Mouse (Mus musculus) ES-Bruce4 (cell line): Measurements from ENCODE around the gene Cdc42ep2. TPM values are rescaled to one million over a fixed set of nuclear protein-coding genes. Genes with fewer than 3 reads are reported as not detected.

Source experiments
- H3K27ac ChIP-seq: 2 replicates; pipeline ENCODE4 v1.5.1; 2012; ENCODE audit warnings: low read length, inconsistent platforms; ENCODE audit not compliant: insufficient read depth
- H3K27me3 ChIP-seq: 2 replicates; pipeline ENCODE4 v1.6.1; 2012; ENCODE audit warnings: mild to moderate bottlenecking, low read length, inconsistent platforms; ENCODE audit not compliant: control insufficient read depth, poor library complexity, insufficient read depth, severe bottlenecking
- H3K36me3 ChIP-seq: 2 replicates; pipeline ENCODE4 v1.6.1; 2012; ENCODE audit warnings: inconsistent platforms, mild to moderate bottlenecking, low read length, moderate library complexity; ENCODE audit not compliant: control insufficient read depth, poor library complexity, insufficient read depth, severe bottlenecking
- H3K4me1 ChIP-seq: one replicate; pipeline ENCODE4 v1.8.1; 2011; ENCODE audit warnings: low read length; ENCODE audit not compliant: control insufficient read depth, insufficient read depth
- H3K4me3 ChIP-seq: 2 replicates; pipeline ENCODE4 v1.5.1; 2011; ENCODE audit warnings: low read depth, mild to moderate bottlenecking, low read length
- H3K9ac ChIP-seq: 2 replicates; pipeline ENCODE4 v1.6.1; 2012; ENCODE audit warnings: low read depth, mild to moderate bottlenecking, inconsistent platforms; ENCODE audit not compliant: poor library complexity, severe bottlenecking
- H3K9me3 ChIP-seq: replicated peaks from 2 replicates; pipeline ENCODE4 v1.6.1; 2012; ENCODE audit warnings: mild to moderate bottlenecking, low read length, inconsistent platforms; ENCODE audit not compliant: control insufficient read depth, poor library complexity, insufficient read depth, severe bottlenecking
- CTCF ChIP-seq: IDR thresholded peaks from one replicate; pipeline ENCODE4 v1.8.1; 2011; ENCODE audit warnings: low read depth, low read length
- EP300 ChIP-seq: IDR thresholded peaks from 2 replicates; pipeline ENCODE4 v1.6.1; 2011; ENCODE audit warnings: low read depth, low read length; ENCODE audit not compliant: insufficient read depth
- POLR2A ChIP-seq: IDR thresholded peaks from one replicate; pipeline ENCODE4 v1.8.1; 2011; ENCODE audit warnings: low read length; ENCODE audit not compliant: insufficient read depth
- polyA plus RNA-seq: library from polyadenylated mRNA; stranded (reverse); fragments of >200 nt; gene quantifications from 2 replicates; pipeline ENCODE4 v1.2.4, GENCODE M21; 2011; ENCODE audit warnings: low read depth; ENCODE audit not compliant: missing spikeins, insufficient read depth, insufficient read length

The Cdc42ep2 gene
- polyA plus RNA-seq, 1 experiment, result 0.93 TPM

DNA sequence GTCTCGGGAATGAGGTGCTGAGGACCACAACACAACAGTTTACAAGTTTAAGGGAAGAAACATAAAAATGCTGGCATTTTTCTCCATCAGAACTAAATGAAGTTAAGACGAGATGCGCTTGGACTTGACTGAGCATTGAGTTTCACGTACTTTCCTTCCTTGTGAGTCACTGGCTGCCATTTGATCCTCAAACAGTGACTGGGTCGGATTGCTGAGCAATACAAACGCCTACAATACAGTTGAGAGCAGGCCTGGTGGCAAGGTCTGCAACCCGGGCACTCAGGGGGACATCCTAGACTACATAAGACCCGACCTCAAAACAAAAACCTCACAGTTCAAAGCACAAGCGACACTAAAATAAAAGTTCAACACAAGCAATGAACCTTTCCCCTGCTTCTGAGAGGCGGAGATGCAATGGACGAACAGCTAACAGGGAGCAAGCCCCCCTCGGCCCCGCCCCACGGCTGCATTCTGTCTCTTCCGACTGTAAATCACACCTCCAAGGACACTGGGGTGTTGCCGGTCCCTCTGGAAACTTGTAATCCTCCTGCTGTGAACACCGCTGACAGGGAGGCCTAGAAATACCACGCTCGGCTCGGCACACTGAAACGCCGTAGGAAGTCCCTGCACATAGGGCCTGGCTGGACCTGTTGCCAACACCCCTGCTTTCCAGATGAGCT is 29.6 kb upstream of the Cdc42ep2 start:
- no peak overlapping the region for H3K9ac ChIP-seq
- peaks cover 73% of the 10 kb centered on the region for H3K36me3 ChIP-seq
- no peak overlapping the region for H3K4me3 ChIP-seq
- TF ChIP-seq POLR2A (no peak), EP300 (no peak), CTCF (no peak)
- no peaks in the 10 kb centered on the region for H3K27me3 ChIP-seq
- no peak overlapping the region for H3K27ac ChIP-seq
- no peaks in the 10 kb centered on the region for H3K9me3 ChIP-seq
- no peaks in the 10 kb centered on the region for H3K4me1 ChIP-seq

DNA sequence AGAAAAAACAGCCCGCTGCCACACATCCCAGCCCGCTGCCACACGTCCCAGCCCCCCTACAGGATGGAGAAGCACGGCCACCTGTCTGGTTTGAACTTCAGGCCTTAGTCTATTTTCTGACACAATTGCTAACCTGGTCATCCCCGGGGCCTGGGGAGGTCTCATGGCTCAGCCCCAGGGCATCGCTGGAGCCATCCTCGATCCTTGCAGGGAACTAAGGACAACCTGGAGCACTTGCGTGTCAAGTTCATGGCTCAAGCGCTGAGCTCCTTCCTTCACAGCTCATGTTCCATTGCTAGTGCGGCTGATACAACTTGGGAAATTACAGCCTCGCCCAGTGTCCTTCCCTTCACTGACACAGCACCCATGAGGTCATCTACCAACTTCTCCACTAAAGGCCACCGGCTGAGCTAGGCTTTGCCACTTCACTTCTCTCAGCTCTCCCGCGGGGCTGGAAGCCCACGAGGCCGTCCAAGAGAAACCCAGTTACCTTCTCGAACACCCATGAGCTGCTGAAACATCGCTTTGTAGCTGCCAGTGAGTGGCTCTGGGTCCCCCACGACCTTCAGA is 28.7 kb upstream of the Cdc42ep2 start:
- H3K27me3 ChIP-seq, result no peaks in the 10 kb centered on the region
- H3K4me1 ChIP-seq, result no peaks in the 10 kb centered on the region
- H3K27ac ChIP-seq, result no peak overlapping the region
- H3K36me3 ChIP-seq, result peaks cover 72% of the 10 kb centered on the region
- H3K9me3 ChIP-seq, result no peaks in the 10 kb centered on the region
- TF ChIP-seq CTCF (no peak), POLR2A (no peak), EP300 (no peak)
- no peak overlapping the region for H3K4me3 ChIP-seq
- no peak overlapping the region for H3K9ac ChIP-seq

DNA sequence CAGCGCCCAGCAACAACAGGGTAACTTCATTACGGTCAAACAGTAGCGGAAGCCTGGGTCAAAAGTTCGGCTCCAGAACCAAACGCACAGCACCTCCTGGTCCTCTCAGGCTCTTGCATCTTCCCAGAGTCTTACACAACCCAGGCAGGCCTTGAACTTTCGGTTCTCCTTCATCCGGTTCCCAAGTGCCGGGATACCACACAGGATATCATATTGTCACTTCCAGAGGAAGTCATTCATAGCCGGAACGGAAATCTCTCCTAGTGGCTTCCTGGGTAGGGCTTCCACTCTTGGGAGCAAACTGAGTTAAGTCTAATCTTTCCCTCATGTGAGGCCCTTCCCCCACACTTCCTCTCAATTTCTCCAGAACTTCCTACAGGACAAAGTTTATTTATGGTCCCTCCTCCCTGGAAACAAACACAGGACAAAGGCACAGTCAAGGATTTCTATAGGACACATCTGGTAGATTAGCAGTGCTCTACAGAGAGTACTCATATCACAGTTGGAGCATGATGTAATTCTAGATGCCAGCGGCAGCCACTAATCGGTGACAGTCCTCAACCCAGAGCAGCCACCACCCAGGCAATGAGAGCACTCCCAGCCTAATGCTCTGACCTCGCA is 27.6 kb upstream of the Cdc42ep2 start:
- H3K27me3 ChIP-seq, result no peaks in the 10 kb centered on the region
- H3K9me3 ChIP-seq, result no peaks in the 10 kb centered on the region
- no peak overlapping the region for H3K4me3 ChIP-seq
- H3K27ac ChIP-seq, result no peak overlapping the region
- H3K4me1 ChIP-seq, result no peaks in the 10 kb centered on the region
- TF ChIP-seq EP300 (no peak), CTCF (no peak), POLR2A (no peak)
- no peak overlapping the region for H3K9ac ChIP-seq
- H3K36me3 ChIP-seq, result peaks cover 71% of the 10 kb centered on the region

DNA sequence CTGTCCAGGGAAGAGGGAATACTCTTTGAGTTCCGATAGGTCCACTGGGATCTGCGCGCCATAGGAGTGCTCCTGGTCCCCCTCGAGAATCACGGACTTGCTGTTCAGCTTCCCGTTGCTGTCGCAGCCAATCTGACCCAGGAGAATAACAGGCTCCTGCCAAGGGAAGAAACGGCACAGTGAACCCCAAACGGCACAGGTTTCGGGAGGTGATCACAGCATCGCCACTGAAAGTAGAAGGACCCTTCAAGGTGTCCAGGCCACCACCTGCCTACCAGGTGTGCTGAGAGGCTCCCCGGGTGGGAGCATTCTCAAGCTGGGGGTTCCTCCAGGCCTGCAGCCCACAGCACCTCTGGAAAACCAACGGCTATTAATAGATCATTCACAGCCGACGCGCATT is 27.0 kb upstream of the Cdc42ep2 start:
- Histone ChIP-seq H3K36me3 (peaks cover 72% of the 10 kb centered on the region), H3K9ac (no peak overlapping the region), H3K27ac (no peak overlapping the region), H3K4me3 (no peak overlapping the region), H3K9me3 (no peaks in the 10 kb centered on the region), H3K4me1 (no peaks in the 10 kb centered on the region), H3K27me3 (no peaks in the 10 kb centered on the region)
- TF ChIP-seq POLR2A, result no peak
- no peak for TF ChIP-seq EP300
- no peak for TF ChIP-seq CTCF

DNA sequence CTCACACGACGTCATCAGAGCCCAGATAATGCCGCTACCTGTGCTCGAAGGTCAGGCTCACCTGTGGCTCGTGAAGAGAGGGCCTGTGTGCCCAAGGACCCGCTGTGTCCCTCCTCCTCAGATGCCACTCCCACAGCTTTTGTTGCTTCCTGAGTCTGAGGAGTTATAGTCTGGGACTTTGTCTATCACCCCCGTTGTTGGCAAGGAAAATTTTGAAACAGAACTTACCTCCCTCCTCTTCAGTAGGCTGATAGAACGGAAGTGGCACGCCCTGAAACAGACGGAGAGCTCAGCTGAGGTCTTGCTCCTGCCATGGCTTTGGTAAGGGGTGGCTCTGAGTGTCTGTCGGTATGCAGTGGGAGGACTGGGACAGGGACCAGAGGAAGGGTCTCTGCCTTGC is 25.6 kb upstream of the Cdc42ep2 start:
- H3K27me3 ChIP-seq, result no peaks in the 10 kb centered on the region
- peaks cover 73% of the 10 kb centered on the region for H3K36me3 ChIP-seq
- no peak overlapping the region for H3K4me3 ChIP-seq
- no peak overlapping the region for H3K9ac ChIP-seq
- H3K4me1 ChIP-seq, result no peaks in the 10 kb centered on the region
- H3K27ac ChIP-seq, result no peak overlapping the region
- no peaks in the 10 kb centered on the region for H3K9me3 ChIP-seq
- TF ChIP-seq CTCF, result no peak
- TF ChIP-seq POLR2A, result no peak
- TF ChIP-seq EP300, result no peak

DNA sequence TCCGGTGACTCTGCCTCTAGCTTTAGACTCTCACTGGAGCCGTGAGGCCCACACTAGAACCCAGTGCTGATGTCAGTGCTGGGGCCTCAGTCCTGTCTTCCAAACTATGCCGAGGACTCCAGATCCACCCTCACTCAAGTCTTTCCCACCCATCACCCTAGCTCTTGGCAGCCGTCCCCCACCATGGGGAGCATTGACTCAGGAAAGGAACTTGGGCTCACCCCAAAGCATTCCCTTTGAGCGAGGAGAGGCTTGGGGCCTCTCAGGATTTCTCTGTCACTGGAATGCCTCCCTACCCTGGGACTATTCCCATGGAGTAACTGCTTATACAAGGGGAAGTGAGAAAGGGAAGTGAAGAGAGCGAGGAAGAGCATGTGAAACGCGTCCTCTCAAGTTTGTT is 21.3 kb upstream of the Cdc42ep2 start:
- H3K9me3 ChIP-seq, result no peaks in the 10 kb centered on the region
- H3K4me3 ChIP-seq, result no peak overlapping the region
- TF ChIP-seq EP300 (no peak), CTCF (no peak)
- H3K36me3 ChIP-seq, result peaks cover 53% of the 10 kb centered on the region
- no peak overlapping the region for H3K9ac ChIP-seq
- no peaks in the 10 kb centered on the region for H3K27me3 ChIP-seq
- H3K27ac ChIP-seq, result no peak overlapping the region
- no peaks in the 10 kb centered on the region for H3K4me1 ChIP-seq
